Mouse (Mus musculus) gastrocnemius, postnatal 14 days (tissue): ENCODE data around the gene Adamts6. TPM values are rescaled to one million over a fixed set of nuclear protein-coding genes. Genes with fewer than 3 reads are reported as not detected.

Source experiments
- DNase-seq: peaks from one replicate; pipeline ENCODE4 v3.0.0; 2021; ENCODE audit warnings: mixed read lengths
- intact Hi-C: fragments of 180-260 bp; cut with DNase I; formaldehyde crosslinking; loops from one replicate; pipeline ENCODE4 v1.15.1; 2025; ENCODE audit warnings: low total_unique reads
- total RNA-seq, 2 experiments: library from RNA; stranded (reverse); gene quantifications; 2 replicates each; pipeline ENCODE4 v1.2.3; 2021

Gene Adamts6
- total RNA-seq, 2 experiments from 2014 or later: 0.64 to 0.75 TPM

DNA sequence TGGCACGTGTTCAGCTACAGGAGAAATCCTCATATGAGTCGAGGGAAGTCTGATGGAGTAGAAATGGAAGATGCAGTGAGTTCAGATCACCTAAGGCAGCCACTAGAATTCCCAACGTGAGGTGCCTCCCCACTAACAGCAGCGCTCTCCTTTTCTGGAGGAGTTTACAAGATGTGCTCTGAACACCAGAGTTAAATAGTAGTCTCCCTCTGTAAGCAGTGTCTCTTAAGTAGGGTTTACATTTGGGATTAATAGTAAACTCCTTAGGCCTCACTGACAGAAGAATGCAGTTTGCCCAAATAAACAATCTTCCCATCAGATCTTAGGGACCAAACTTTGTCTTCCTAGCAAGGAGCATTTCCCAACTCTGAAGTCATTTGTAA lies 255.1 kb downstream of the Adamts6 start:
- intact Hi-C loops: no loop called here
- no peak for DNase-seq

Other genes with a start within 250 kb of the Adamts6 start
- 1 to 10 TPM; 7.4 to 7.5 TPM for gene Nln, start 178.2 kb upstream of the Adamts6 start, total RNA-seq
- gene Sgtb, start 178.1 kb upstream of the Adamts6 start, total RNA-seq: 1 to 10 TPM in 1 of 2 experiments, under 1 TPM in 1; 0.94 to 1.3 TPM
- 10 to 100 TPM; 31.5 to 35.7 TPM for gene Trappc13, start 109.4 kb upstream of the Adamts6 start, total RNA-seq
- 10 to 100 TPM; 16.3 to 18.9 TPM for gene Trim23, start 109.0 kb upstream of the Adamts6 start, total RNA-seq
- 1 to 10 TPM; 1.2 to 1.3 TPM for gene Cenpk, start 59.2 kb upstream of the Adamts6 start, total RNA-seq
- 1 to 10 TPM; 5.8 to 6.2 TPM for gene Ppwd1, start 59.0 kb upstream of the Adamts6 start, total RNA-seq